Comparison of ENCODE assay signal across 9 mouse cellular contexts in the genomic region with DNA sequence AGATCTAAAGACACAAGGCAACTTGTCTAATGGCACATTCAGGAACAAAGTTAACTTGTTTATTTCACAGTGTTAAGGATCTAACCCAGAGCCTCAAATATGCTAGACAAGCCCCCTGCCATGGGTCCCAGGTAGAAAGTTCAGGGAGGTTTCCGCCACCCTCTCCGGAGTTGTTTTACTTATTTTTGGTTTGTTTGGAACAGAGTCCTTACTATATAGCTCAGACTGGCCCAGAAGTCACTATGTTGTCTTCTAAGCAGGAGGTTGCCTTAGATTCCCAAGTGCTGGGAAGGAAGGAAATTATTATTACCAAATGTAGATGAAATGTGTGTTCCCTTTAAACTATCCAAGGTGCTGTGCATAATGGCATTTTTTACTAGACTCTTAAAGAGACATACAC. TPM values are rescaled to one million over a fixed set of nuclear protein-coding genes. Genes with fewer than 3 reads are reported as not detected.
A peak's percentile ranks its signal among the peaks of the same experiment; 100 is the strongest.
DNase-seq lines count a peak whose midpoint lies in the region; ATAC-seq lines count a peak whose summit lies in the region.
"Had no signal": no experiment of that assay in that cellular context is flagged by ENCODE, and none has a peak within 500 bp of the region (broad histone marks: within the 10 kb centered on the region; RNA-seq: fewer than 3 reads in every experiment).

No protein-coding gene starts in this region.

- no peak for ATAC-seq in heart, embryonic 15.5 days (replicated peaks; ENCODE audit: insufficient number of reproducible peaks, insufficient read depth, low FRiP score, low read depth)
- ATAC-seq in hindbrain, embryonic 15.5 days (ENCODE audit: low FRiP score, low read depth) = no peak
- ATAC-seq in midbrain, embryonic 16.5 days = no peak

- 0 out of 2 replicates have a peak overlapping the region, but pooled peaks have one; percentile 28 for H3K9ac ChIP-seq in heart, embryonic 15.5 days
- H3K9ac ChIP-seq in hindbrain, embryonic 15.5 days = no peak overlapping the region; the same call in 1 of the 2 replicates
- H3K9ac ChIP-seq in midbrain, embryonic 16.5 days (ENCODE audit: low read depth, low read length) = no peak overlapping the region

- 64% methylated on average over 2 of the region's 2 CpGs for WGBS in heart, embryonic 15.5 days
- 79% methylated on average over 2 of the region's 2 CpGs for WGBS in hindbrain, embryonic 15.5 days
- WGBS in midbrain, embryonic 16.5 days = 61% methylated on average over 2 of the region's 2 CpGs

- peak overlapping the region; percentile 20 for H3K4me3 ChIP-seq in heart, embryonic 15.5 days
- peak overlapping the region; percentile 11; the same call in 1 of the 2 replicates for H3K4me3 ChIP-seq in brown adipose tissue, adult 24 weeks (ENCODE audit: insufficient read depth, low read depth, low read length)
- H3K4me3 ChIP-seq in hindbrain, embryonic 15.5 days = peak overlapping the region; percentile 52; the same call in 1 of the 2 replicates
- H3K4me3 ChIP-seq in midbrain, embryonic 16.5 days (ENCODE audit: low read depth, low read length) = no peak overlapping the region; the same call in 1 of the 2 replicates

- DNase-seq in heart, postnatal 36 days = no peak
- DNase-seq in thymus, postnatal 4 days = no peak
- no peak for DNase-seq in natural killer cell, adult 2 months (ENCODE audit: low spot score in 2 of 2)
- DNase-seq in adrenal gland, postnatal 36 days = no peak

- H3K4me1 ChIP-seq in heart, embryonic 15.5 days (replicated peaks) = peaks cover 10% of the 10 kb centered on the region
- peaks cover 4% of the 10 kb centered on the region for H3K4me1 ChIP-seq in brown adipose tissue, adult 24 weeks (ENCODE audit: control insufficient read depth, insufficient read depth, insufficient read length, low read length)
- peaks cover 17% of the 10 kb centered on the region for H3K4me1 ChIP-seq in hindbrain, embryonic 15.5 days (replicated peaks)
- peaks cover 18% of the 10 kb centered on the region for H3K4me1 ChIP-seq in midbrain, embryonic 16.5 days (ENCODE audit: control insufficient read depth, insufficient read depth, low read length)

- H3K27me3 ChIP-seq in heart, embryonic 15.5 days = no peaks in the 10 kb centered on the region
- no peaks in the 10 kb centered on the region for H3K27me3 ChIP-seq in hindbrain, embryonic 15.5 days
- H3K27me3 ChIP-seq in midbrain, embryonic 16.5 days (ENCODE audit: control insufficient read depth, insufficient read depth, low read depth, low read length) = no peaks in the 10 kb centered on the region
- H3K27me3 ChIP-seq: Patski had no signal

- H3K4me2 ChIP-seq in heart, embryonic 15.5 days = peak overlapping the region; percentile 53
- peak overlapping the region; percentile 54 for H3K4me2 ChIP-seq in hindbrain, embryonic 15.5 days
- peak overlapping the region; percentile 40 for H3K4me2 ChIP-seq in midbrain, embryonic 16.5 days (ENCODE audit: low read length)

- no peaks in the 10 kb centered on the region for H3K9me3 ChIP-seq in heart, embryonic 15.5 days (replicated peaks)
- no peaks in the 10 kb centered on the region for H3K9me3 ChIP-seq in hindbrain, embryonic 15.5 days
- no peaks in the 10 kb centered on the region for H3K9me3 ChIP-seq in midbrain, embryonic 16.5 days (replicated peaks; ENCODE audit: control insufficient read depth, low read length, poor library complexity, severe bottlenecking)

- H3K36me3 ChIP-seq in heart, embryonic 15.5 days = no peaks in the 10 kb centered on the region
- H3K36me3 ChIP-seq in hindbrain, embryonic 15.5 days = no peaks in the 10 kb centered on the region
- no peaks in the 10 kb centered on the region for H3K36me3 ChIP-seq in midbrain, embryonic 16.5 days (ENCODE audit: control insufficient read depth, insufficient read depth, low read length)

- intact Hi-C loops in heart, postnatal 36 days (cut with DNase I) = no loop called here

- H3K27ac ChIP-seq in heart, embryonic 15.5 days = peak overlapping the region; percentile 47
- peak overlapping the region; percentile 35; the same call in 1 of the 2 replicates for H3K27ac ChIP-seq in brown adipose tissue, adult 24 weeks (replicated peaks; ENCODE audit: low read depth, low read length)
- H3K27ac ChIP-seq in hindbrain, embryonic 15.5 days (replicated peaks) = 0 out of 2 replicates have a peak overlapping the region, but pooled peaks have one; percentile 42
- no peak overlapping the region for H3K27ac ChIP-seq in midbrain, embryonic 16.5 days (ENCODE audit: low read length)

RNA-seq across cellular contexts. Expression of a gene that starts 9.7 kb away (rescaled TPM):
- polyA plus RNA-seq in heart, embryonic 15.5 days (2015; fragmentation: Nextera tagmentation; extraction: Ambion mirVana) = 136 and 149 TPM in 2 replicates
- 10 to 100 TPM; 82.9 to 91.1 TPM for total RNA-seq in heart, postnatal 36 days (2021)
- 140 and 143 TPM in 2 replicates for polyA plus RNA-seq in brown adipose tissue, adult 24 weeks (2012; ENCODE audit: insufficient read depth, insufficient read length, missing spikeins)
- polyA plus RNA-seq in hindbrain, embryonic 15.5 days (2015; fragmentation: Nextera tagmentation; extraction: Ambion mirVana) = 181 and 183 TPM in 2 replicates
- 169 and 179 TPM in 2 replicates for polyA plus RNA-seq in midbrain, embryonic 16.5 days (2015; fragmentation: Nextera tagmentation; extraction: Ambion mirVana)
- 100 to 1,000 TPM; 117 to 122 TPM for total RNA-seq in adrenal gland, postnatal 36 days (2021)
